Mouse (Mus musculus): ENCODE measurements around the gene Pigk. TPM values are rescaled to one million over a fixed set of nuclear protein-coding genes. Genes with fewer than 3 reads are reported as not detected.

The Pigk gene
- polyA plus RNA-seq, 1 experiment from 2014 or later, result 30.1 TPM

- Histone ChIP-seq H3K27me3 (replicated peaks; ENCODE audit: control insufficient read depth, insufficient read depth, low read length) (no peaks in the 10 kb centered on the region), H3K9ac (replicated peaks; ENCODE audit: low read depth, low read length) (no peak overlapping the region), H3K4me2 (ENCODE audit: low read length) (no peak overlapping the region), H3K27ac (ENCODE audit: low read length) (no peak overlapping the region), H3K4me1 (replicated peaks; ENCODE audit: control insufficient read depth, insufficient read depth, low read length) (no peaks in the 10 kb centered on the region), H3K36me3 (ENCODE audit: control insufficient read depth, insufficient read depth) (no peaks in the 10 kb centered on the region), H3K4me3 (replicated peaks; ENCODE audit: low read length) (no peak overlapping the region), H3K9me3 (ENCODE audit: control insufficient read depth, low read length) (no peaks in the 10 kb centered on the region)
- ATAC-seq, result no peak
- WGBS, result 93% methylated on average over 5 of the region's 5 CpGs
These were observed 227.8 kb downstream of the Pigk start for GRCm38 (mm10) chr3:152941671-152942070.

- no peaks in the 10 kb centered on the region for H3K36me3 ChIP-seq (ENCODE audit: control insufficient read depth, insufficient read depth)
- no peak overlapping the region for H3K4me3 ChIP-seq (replicated peaks; ENCODE audit: low read length)
- no peak overlapping the region for H3K9ac ChIP-seq (replicated peaks; ENCODE audit: low read depth, low read length)
- no peaks in the 10 kb centered on the region for H3K4me1 ChIP-seq (replicated peaks; ENCODE audit: control insufficient read depth, insufficient read depth, low read length)
- WGBS, result 66% methylated on average over 11 of the region's 11 CpGs
- no peaks in the 10 kb centered on the region for H3K9me3 ChIP-seq (ENCODE audit: control insufficient read depth, low read length)
- H3K4me2 ChIP-seq (ENCODE audit: low read length), result no peak overlapping the region
- no peak overlapping the region for H3K27ac ChIP-seq (ENCODE audit: low read length)
- H3K27me3 ChIP-seq (replicated peaks; ENCODE audit: control insufficient read depth, insufficient read depth, low read length), result no peaks in the 10 kb centered on the region
- no peak for ATAC-seq
These were observed 229.1 kb downstream of the Pigk start for GRCm38 (mm10) chr3:152942985-152943384.

GRCm38 (mm10) chr3:152944766-152945165, 230.9 kb downstream of the Pigk start:
- peak; percentile 56 for ATAC-seq
- H3K9me3 ChIP-seq (ENCODE audit: control insufficient read depth, low read length), result no peaks in the 10 kb centered on the region

GRCm38 (mm10) chr3:152947031-152947640, 233.2 kb downstream of the Pigk start:
- peak; percentile 72 for ATAC-seq

More at GRCm38 (mm10) chr3:152944766-152945165, 230.9 kb downstream of the Pigk start:
- no peak overlapping the region for H3K9ac ChIP-seq (replicated peaks; ENCODE audit: low read depth, low read length)
- 76% methylated on average over 3 of the region's 3 CpGs for WGBS
- no peak overlapping the region for H3K4me3 ChIP-seq (replicated peaks; ENCODE audit: low read length)
- H3K27ac ChIP-seq (ENCODE audit: low read length), result no peak overlapping the region
- no peaks in the 10 kb centered on the region for H3K36me3 ChIP-seq (ENCODE audit: control insufficient read depth, insufficient read depth)
- H3K4me1 ChIP-seq (replicated peaks; ENCODE audit: control insufficient read depth, insufficient read depth, low read length), result no peaks in the 10 kb centered on the region
- H3K27me3 ChIP-seq (replicated peaks; ENCODE audit: control insufficient read depth, insufficient read depth, low read length), result no peaks in the 10 kb centered on the region
- no peak overlapping the region for H3K4me2 ChIP-seq (ENCODE audit: low read length)

GRCm38 (mm10) chr3:152948556-152948955, 234.7 kb downstream of the Pigk start:
- H3K36me3 ChIP-seq (ENCODE audit: control insufficient read depth, insufficient read depth), result no peaks in the 10 kb centered on the region
- no peak for ATAC-seq
- no peak overlapping the region for H3K4me2 ChIP-seq (ENCODE audit: low read length)
- H3K4me3 ChIP-seq (replicated peaks; ENCODE audit: low read length), result no peak overlapping the region
- no peaks in the 10 kb centered on the region for H3K9me3 ChIP-seq (ENCODE audit: control insufficient read depth, low read length)
- 81% methylated on average over 7 of the region's 7 CpGs for WGBS
- no peaks in the 10 kb centered on the region for H3K27me3 ChIP-seq (replicated peaks; ENCODE audit: control insufficient read depth, insufficient read depth, low read length)
- no peak overlapping the region for H3K27ac ChIP-seq (ENCODE audit: low read length)
- no peak overlapping the region for H3K9ac ChIP-seq (replicated peaks; ENCODE audit: low read depth, low read length)
- H3K4me1 ChIP-seq (replicated peaks; ENCODE audit: control insufficient read depth, insufficient read depth, low read length), result no peaks in the 10 kb centered on the region

More at GRCm38 (mm10) chr3:152947031-152947640, 233.2 kb downstream of the Pigk start:
- Histone ChIP-seq H3K4me3 (replicated peaks; ENCODE audit: low read length) (no peak overlapping the region), H3K27me3 (replicated peaks; ENCODE audit: control insufficient read depth, insufficient read depth, low read length) (no peaks in the 10 kb centered on the region), H3K4me2 (ENCODE audit: low read length) (no peak overlapping the region), H3K9ac (replicated peaks; ENCODE audit: low read depth, low read length) (no peak overlapping the region), H3K9me3 (ENCODE audit: control insufficient read depth, low read length) (no peaks in the 10 kb centered on the region), H3K27ac (ENCODE audit: low read length) (no peak overlapping the region), H3K4me1 (replicated peaks; ENCODE audit: control insufficient read depth, insufficient read depth, low read length) (no peaks in the 10 kb centered on the region), H3K36me3 (ENCODE audit: control insufficient read depth, insufficient read depth) (no peaks in the 10 kb centered on the region)
- WGBS, result 63% methylated on average over 11 of the region's 11 CpGs

GRCm38 (mm10) chr3:152949233-152949777, 235.4 kb downstream of the Pigk start:
- no peaks in the 10 kb centered on the region for H3K9me3 ChIP-seq (ENCODE audit: control insufficient read depth, low read length)
- no peak overlapping the region for H3K4me2 ChIP-seq (ENCODE audit: low read length)
- no peak for ATAC-seq
- H3K9ac ChIP-seq (replicated peaks; ENCODE audit: low read depth, low read length), result no peak overlapping the region
- no peak overlapping the region for H3K27ac ChIP-seq (ENCODE audit: low read length)
- 93% methylated on average over 15 of the region's 15 CpGs for WGBS
- no peaks in the 10 kb centered on the region for H3K4me1 ChIP-seq (replicated peaks; ENCODE audit: control insufficient read depth, insufficient read depth, low read length)
- H3K27me3 ChIP-seq (replicated peaks; ENCODE audit: control insufficient read depth, insufficient read depth, low read length), result no peaks in the 10 kb centered on the region
- H3K36me3 ChIP-seq (ENCODE audit: control insufficient read depth, insufficient read depth), result no peaks in the 10 kb centered on the region
- no peak overlapping the region for H3K4me3 ChIP-seq (replicated peaks; ENCODE audit: low read length)

- no peak overlapping the region for H3K4me3 ChIP-seq (replicated peaks; ENCODE audit: low read length)
- H3K4me1 ChIP-seq (replicated peaks; ENCODE audit: control insufficient read depth, insufficient read depth, low read length), result no peaks in the 10 kb centered on the region
- WGBS, result 95% methylated on average over 5 of the region's 5 CpGs
- H3K4me2 ChIP-seq (ENCODE audit: low read length), result no peak overlapping the region
- no peaks in the 10 kb centered on the region for H3K9me3 ChIP-seq (ENCODE audit: control insufficient read depth, low read length)
- ATAC-seq, result no peak
- H3K9ac ChIP-seq (replicated peaks; ENCODE audit: low read depth, low read length), result no peak overlapping the region
- H3K27ac ChIP-seq (ENCODE audit: low read length), result no peak overlapping the region
- no peaks in the 10 kb centered on the region for H3K27me3 ChIP-seq (replicated peaks; ENCODE audit: control insufficient read depth, insufficient read depth, low read length)
- no peaks in the 10 kb centered on the region for H3K36me3 ChIP-seq (ENCODE audit: control insufficient read depth, insufficient read depth)
These were observed 236.4 kb downstream of the Pigk start for GRCm38 (mm10) chr3:152950299-152950698.

- Histone ChIP-seq H3K4me2 (ENCODE audit: low read length) (no peak overlapping the region), H3K4me1 (replicated peaks; ENCODE audit: control insufficient read depth, insufficient read depth, low read length) (no peaks in the 10 kb centered on the region), H3K4me3 (replicated peaks; ENCODE audit: low read length) (no peak overlapping the region), H3K27me3 (replicated peaks; ENCODE audit: control insufficient read depth, insufficient read depth, low read length) (no peaks in the 10 kb centered on the region), H3K9ac (replicated peaks; ENCODE audit: low read depth, low read length) (no peak overlapping the region), H3K36me3 (ENCODE audit: control insufficient read depth, insufficient read depth) (no peaks in the 10 kb centered on the region), H3K9me3 (ENCODE audit: control insufficient read depth, low read length) (no peaks in the 10 kb centered on the region), H3K27ac (ENCODE audit: low read length) (0 out of 2 replicates have a peak overlapping the region, but pooled peaks have one; percentile 24)
- WGBS, result 94% methylated on average over 9 of the region's 9 CpGs
- ATAC-seq, result no peak
These were observed 237.0 kb downstream of the Pigk start for GRCm38 (mm10) chr3:152950914-152951313.

GRCm38 (mm10) chr3:152951634-152952545, 238.0 kb downstream of the Pigk start:
- Histone ChIP-seq H3K27me3 (replicated peaks; ENCODE audit: control insufficient read depth, insufficient read depth, low read length) (no peaks in the 10 kb centered on the region), H3K36me3 (ENCODE audit: control insufficient read depth, insufficient read depth) (no peaks in the 10 kb centered on the region), H3K4me1 (replicated peaks; ENCODE audit: control insufficient read depth, insufficient read depth, low read length) (no peaks in the 10 kb centered on the region), H3K27ac (ENCODE audit: low read length) (no peak overlapping the region), H3K4me3 (replicated peaks; ENCODE audit: low read length) (no peak overlapping the region), H3K9me3 (ENCODE audit: control insufficient read depth, low read length) (no peaks in the 10 kb centered on the region), H3K4me2 (ENCODE audit: low read length) (no peak overlapping the region), H3K9ac (replicated peaks; ENCODE audit: low read depth, low read length) (no peak overlapping the region)
- ATAC-seq, result no peak
- 75% methylated on average over 11 of the region's 11 CpGs for WGBS

All from forebrain, embryonic 16.5 days (tissue).